Mouse (Mus musculus) gastrocnemius, adult 8-10 months (tissue): ENCODE results near the gene Chrne. TPM values are rescaled to one million over a fixed set of nuclear protein-coding genes. Genes with fewer than 3 reads are reported as not detected.
"Not testable (repeated sequence)": the region's sequence is repeated elsewhere in the genome, so short reads cannot be mapped to it uniquely, and the experiment has no call there.

Source experiments
- DNase-seq, 2 experiments: peaks; one replicate each; pipeline ENCODE4 v3.0.0; 2022; ENCODE audit warnings: low spot score in 2 of 2
- total RNA-seq, 4 experiments: library from RNA; stranded (reverse); gene quantifications; 2 replicates each; pipeline ENCODE4 v1.2.4; 2022

Chrne gene
- total RNA-seq, 4 experiments from 2014 or later, result 11.2 to 20.5 (median 14.7) TPM

- DNase-seq, result no peak
Measured at GRCm38 (mm10) chr11:70586261-70586660, 32.8 kb downstream of the Chrne start.

- peak in 1 of 2 experiments; percentile 42 for DNase-seq
Measured at GRCm38 (mm10) chr11:70585457-70585856, 33.6 kb downstream of the Chrne start.

GRCm38 (mm10) chr11:70583775-70584174, 35.2 kb downstream of the Chrne start:
- no peak for DNase-seq

GRCm38 (mm10) chr11:70583022-70583714, 35.8 kb downstream of the Chrne start:
- DNase-seq, result no peak

- DNase-seq, result no peak
Measured at GRCm38 (mm10) chr11:70582196-70582595, 36.8 kb downstream of the Chrne start.

- no peak for DNase-seq
Measured at GRCm38 (mm10) chr11:70580921-70581320, 38.1 kb downstream of the Chrne start.

- no peak for DNase-seq
Measured at GRCm38 (mm10) chr11:70580358-70580720, 38.7 kb downstream of the Chrne start.

GRCm38 (mm10) chr11:70579710-70580357, 39.2 kb downstream of the Chrne start:
- DNase-seq, result no peak

GRCm38 (mm10) chr11:70578962-70579361, 40.1 kb downstream of the Chrne start:
- DNase-seq, result no peak

- DNase-seq, result no peak
Measured at GRCm38 (mm10) chr11:70577201-70577600, 41.8 kb downstream of the Chrne start.

GRCm38 (mm10) chr11:70573872-70574271, 45.1 kb downstream of the Chrne start:
- DNase-seq, result no peak

- DNase-seq, result no peak
Measured at GRCm38 (mm10) chr11:70572348-70572902, 46.6 kb downstream of the Chrne start.

- no peak for DNase-seq
Measured at GRCm38 (mm10) chr11:70571641-70572040, 47.4 kb downstream of the Chrne start.

- not testable (repeated sequence) for DNase-seq
Measured at GRCm38 (mm10) chr11:70570614-70571013, 48.4 kb downstream of the Chrne start.

GRCm38 (mm10) chr11:70566586-70566985, 52.4 kb downstream of the Chrne start:
- DNase-seq, result no peak

Other genes starting within 250 kb of the Chrne start
- gene Pelp1, start 209.2 kb downstream of the Chrne start, total RNA-seq, result 10 to 100 TPM; 19.6 to 23.3 (median 20.6) TPM
- gene Arrb2, start 186.6 kb downstream of the Chrne start, total RNA-seq, result 1 to 10 TPM; 5.9 to 9.2 (median 7.4) TPM
- gene Med11, start 167.3 kb downstream of the Chrne start, total RNA-seq, result 1 to 10 TPM; 4.1 to 5.3 (median 4.6) TPM
- under 1 TPM in 3 of 4 experiments, not detected in 1; 0.10 to 0.48 (median 0.31) TPM for gene Zmynd15, start 159.8 kb downstream of the Chrne start, total RNA-seq
- gene Cxcl16, start 159.2 kb downstream of the Chrne start, total RNA-seq, result under 1 TPM; 0.54 to 0.75 (median 0.63) TPM
- gene Tm4sf5, start 114.0 kb downstream of the Chrne start, total RNA-seq, result not detected
- gene Vmo1, start 104.6 kb downstream of the Chrne start, total RNA-seq, result not detected
- not detected for gene Gltpd2, start 100.0 kb downstream of the Chrne start, total RNA-seq
- gene Psmb6, start 93.8 kb downstream of the Chrne start, total RNA-seq, result 100 to 1,000 TPM; 258 to 280 (median 265) TPM
- gene Gm40193, start 86.3 kb downstream of the Chrne start, total RNA-seq, result not detected
- 10 to 100 TPM; 15.3 to 17.8 (median 15.4) TPM for gene Pld2, start 79.2 kb downstream of the Chrne start, total RNA-seq
- gene Mink1, start 56.3 kb downstream of the Chrne start, total RNA-seq, result 10 to 100 TPM; 32.5 to 38.7 (median 33.7) TPM
- not detected for gene 4930544D05Rik, start 3.4 kb downstream of the Chrne start, total RNA-seq
- gene Gp1ba, start 19.9 kb upstream of the Chrne start, total RNA-seq, result not detected
- gene Rnf167, start 28.0 kb upstream of the Chrne start, total RNA-seq, result 10 to 100 TPM; 34.9 to 41.1 (median 38.1) TPM
- gene Slc25a11, start 28.3 kb upstream of the Chrne start, total RNA-seq, result 100 to 1,000 TPM; 276 to 326 (median 293) TPM
- 100 to 1,000 TPM; 218 to 265 (median 251) TPM for gene Pfn1, start 35.4 kb upstream of the Chrne start, total RNA-seq
- gene Eno3, start 38.0 kb upstream of the Chrne start, total RNA-seq, result 1,000 to 10,000 TPM; 7,027 to 9,270 (median 7,380) TPM
- 10 to 100 TPM; 77.0 to 99.5 (median 81.7) TPM for gene Spag7, start 50.2 kb upstream of the Chrne start, total RNA-seq
- gene Camta2, start 68.9 kb upstream of the Chrne start, total RNA-seq, result 10 to 100 TPM; 35.2 to 43.1 (median 39.3) TPM
- 1 to 10 TPM; 4.1 to 5.6 (median 4.3) TPM for gene Inca1, start 80.9 kb upstream of the Chrne start, total RNA-seq
- 100 to 1,000 TPM; 605 to 698 (median 679) TPM for gene Kif1c, start 81.3 kb upstream of the Chrne start, total RNA-seq
- 10 to 100 TPM; 12.5 to 14.8 (median 13.5) TPM for gene Zfp3, start 145.0 kb upstream of the Chrne start, total RNA-seq
- gene Scimp, start 193.4 kb upstream of the Chrne start, total RNA-seq, result not detected
- gene Rabep1, start 225.6 kb upstream of the Chrne start, total RNA-seq, result 10 to 100 TPM; 36.0 to 42.2 (median 41.6) TPM